Mouse (Mus musculus): Measurements from ENCODE around the gene Exog. TPM values are rescaled to one million over a fixed set of nuclear protein-coding genes. Genes with fewer than 3 reads are reported as not detected.

Gene Exog
- polyA plus RNA-seq, 1 experiment, result 4.6 TPM

DNA sequence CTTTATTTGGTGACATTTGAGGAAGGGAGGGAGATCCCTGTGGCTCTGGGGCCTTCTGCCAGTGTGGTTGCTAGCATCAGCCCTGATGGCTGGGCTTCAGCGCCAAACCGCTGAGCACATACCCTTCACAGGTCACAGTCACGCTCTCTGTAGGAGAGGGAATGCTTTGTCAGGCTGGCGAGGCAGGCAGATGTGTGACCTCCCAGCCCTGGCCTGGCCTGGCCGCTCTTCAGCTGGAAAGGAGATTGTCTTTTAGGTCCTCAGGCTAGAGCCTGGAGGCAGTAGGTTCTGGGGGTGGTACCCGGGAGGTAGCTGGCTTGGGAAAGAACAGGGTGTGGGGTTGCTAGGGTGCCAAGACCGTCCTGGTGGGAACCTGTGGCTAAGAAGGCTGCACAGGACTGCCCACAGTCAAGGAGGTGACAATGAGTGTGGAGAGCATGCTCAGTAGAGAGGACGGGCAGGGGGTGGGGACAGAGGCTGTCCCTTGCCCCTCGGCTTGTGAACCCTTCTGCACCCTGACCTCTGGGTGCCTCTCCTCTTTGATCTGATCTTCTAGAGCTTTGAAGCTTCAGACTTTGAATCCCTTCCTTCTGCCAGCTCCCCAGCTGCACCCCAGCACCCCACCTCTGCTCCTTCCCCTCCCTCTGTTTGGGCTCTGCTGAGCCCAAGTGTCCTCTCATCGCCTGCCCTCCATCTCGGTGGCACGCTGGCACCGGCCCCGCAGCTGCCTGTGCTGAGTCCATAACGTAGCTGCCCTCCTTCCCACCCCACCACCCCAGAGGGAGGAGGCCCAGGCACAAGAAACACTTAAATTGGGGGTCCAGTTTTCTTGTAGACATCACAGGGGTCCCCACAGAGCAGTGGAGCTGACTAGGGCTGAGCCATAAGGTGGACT, 30.2 kb downstream of the Exog start:
- Histone ChIP-seq H3K4me3 (ENCODE audit: insufficient read depth, low read length) (no peak overlapping the region), H3K27ac (ENCODE audit: insufficient read depth, low read depth, low read length) (no peak overlapping the region), H3K4me1 (ENCODE audit: control insufficient read depth, insufficient read depth, low read length) (no peaks in the 10 kb centered on the region)
- TF ChIP-seq POLR2A (IDR thresholded peaks at IDR 0.05; ENCODE audit: borderline replicate concordance, low read depth, low read length) (no peak), CTCF (IDR thresholded peaks at IDR 0.05; ENCODE audit: low read depth, low read length) (no peak)

GRCm38 (mm10) chr9:119477754-119478153, 33.0 kb downstream of the Exog start:
- no peak for TF ChIP-seq POLR2A (IDR thresholded peaks at IDR 0.05; ENCODE audit: borderline replicate concordance, low read depth, low read length)
- no peak for TF ChIP-seq CTCF (IDR thresholded peaks at IDR 0.05; ENCODE audit: low read depth, low read length)
- H3K4me3 ChIP-seq (ENCODE audit: insufficient read depth, low read length), result no peak overlapping the region
- H3K4me1 ChIP-seq (ENCODE audit: control insufficient read depth, insufficient read depth, low read length), result no peaks in the 10 kb centered on the region
- H3K27ac ChIP-seq (ENCODE audit: insufficient read depth, low read depth, low read length), result no peak overlapping the region

GRCm38 (mm10) chr9:119478345-119478744, 33.6 kb downstream of the Exog start:
- TF ChIP-seq CTCF (IDR thresholded peaks at IDR 0.05; ENCODE audit: low read depth, low read length) (no peak), POLR2A (IDR thresholded peaks at IDR 0.05; ENCODE audit: borderline replicate concordance, low read depth, low read length) (no peak)
- H3K4me3 ChIP-seq (ENCODE audit: insufficient read depth, low read length), result no peak overlapping the region
- no peak overlapping the region for H3K27ac ChIP-seq (ENCODE audit: insufficient read depth, low read depth, low read length)
- H3K4me1 ChIP-seq (ENCODE audit: control insufficient read depth, insufficient read depth, low read length), result no peaks in the 10 kb centered on the region

DNA sequence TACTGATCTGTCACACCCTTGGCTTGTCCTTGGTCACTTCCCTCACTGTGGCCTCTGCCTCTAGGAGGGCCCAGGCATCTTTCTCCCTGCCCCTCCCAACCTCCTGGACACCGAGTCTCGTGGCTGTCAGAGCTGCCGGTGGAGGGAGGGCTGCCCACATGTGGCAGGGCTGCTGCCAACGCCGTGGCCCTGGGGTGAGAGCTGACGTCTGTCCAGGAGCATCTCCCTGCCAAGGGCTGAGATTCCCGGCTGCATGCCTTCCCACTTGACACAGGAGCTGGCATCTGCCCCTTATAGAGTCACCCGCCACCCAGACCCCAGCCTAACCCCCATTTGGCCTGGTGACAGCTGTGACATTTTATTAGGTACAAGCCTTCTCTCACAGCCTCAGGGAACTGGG, 34.6 kb downstream of the Exog start:
- H3K4me3 ChIP-seq (ENCODE audit: insufficient read depth, low read length), result no peak overlapping the region
- H3K4me1 ChIP-seq (ENCODE audit: control insufficient read depth, insufficient read depth, low read length), result no peaks in the 10 kb centered on the region
- no peak overlapping the region for H3K27ac ChIP-seq (ENCODE audit: insufficient read depth, low read depth, low read length)
- TF ChIP-seq POLR2A (IDR thresholded peaks at IDR 0.05; ENCODE audit: borderline replicate concordance, low read depth, low read length) (no peak), CTCF (IDR thresholded peaks at IDR 0.05; ENCODE audit: low read depth, low read length) (no peak)

- TF ChIP-seq CTCF (IDR thresholded peaks at IDR 0.05; ENCODE audit: low read depth, low read length) (no peak), POLR2A (IDR thresholded peaks at IDR 0.05; ENCODE audit: borderline replicate concordance, low read depth, low read length) (no peak)
- Histone ChIP-seq H3K27ac (ENCODE audit: insufficient read depth, low read depth, low read length) (no peak overlapping the region), H3K4me1 (ENCODE audit: control insufficient read depth, insufficient read depth, low read length) (no peaks in the 10 kb centered on the region), H3K4me3 (ENCODE audit: insufficient read depth, low read length) (no peak overlapping the region)
These were observed 36.9 kb downstream of the Exog start for GRCm38 (mm10) chr9:119481612-119482011.

DNA sequence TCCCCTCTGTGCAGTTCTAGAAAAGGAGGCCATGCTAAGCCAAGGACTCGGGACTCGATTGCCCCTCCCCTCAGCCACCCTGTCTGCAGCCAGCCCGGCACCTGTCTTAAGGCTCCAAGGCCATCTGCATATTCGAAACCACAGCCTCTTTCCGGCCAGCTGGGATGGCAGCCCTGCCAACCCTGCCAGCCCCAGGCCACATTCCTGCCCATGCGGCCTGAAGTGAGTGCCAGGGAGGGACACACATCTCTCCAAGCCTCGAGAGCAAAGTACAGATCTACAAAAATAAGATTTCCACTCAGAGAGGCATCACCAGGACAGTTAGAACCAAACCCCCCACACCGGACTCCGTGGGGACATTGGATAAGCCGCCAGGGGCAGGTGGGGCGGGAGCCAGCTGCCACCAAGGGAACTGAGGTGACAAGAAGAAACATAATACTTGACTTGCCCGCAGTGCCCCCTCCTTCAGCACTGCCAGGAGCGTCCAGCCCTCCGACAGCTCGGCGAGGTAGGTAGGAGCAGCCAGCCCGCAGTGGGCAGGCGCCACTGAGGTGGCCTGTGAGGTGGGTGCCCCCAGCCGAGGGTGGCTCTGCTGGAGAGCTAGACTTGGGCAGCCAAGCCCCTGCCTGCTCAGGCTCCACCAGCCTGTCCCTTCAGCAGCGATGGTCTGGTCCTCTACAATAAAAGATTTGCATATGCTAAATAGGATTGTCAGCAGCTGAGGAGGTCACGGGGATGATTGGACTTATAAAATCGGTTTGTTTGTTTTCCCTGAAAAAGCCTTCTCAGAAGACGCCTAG, 39.0 kb downstream of the Exog start:
- no peak overlapping the region for H3K27ac ChIP-seq (ENCODE audit: insufficient read depth, low read depth, low read length)

GRCm38 (mm10) chr9:119484420-119484819, 39.7 kb downstream of the Exog start:
- H3K4me1 ChIP-seq (ENCODE audit: control insufficient read depth, insufficient read depth, low read length), result no peaks in the 10 kb centered on the region
- H3K4me3 ChIP-seq (ENCODE audit: insufficient read depth, low read length), result no peak overlapping the region
- TF ChIP-seq POLR2A (IDR thresholded peaks at IDR 0.05; ENCODE audit: borderline replicate concordance, low read depth, low read length) (no peak), CTCF (IDR thresholded peaks at IDR 0.05; ENCODE audit: low read depth, low read length) (no peak)
- no peak overlapping the region for H3K27ac ChIP-seq (ENCODE audit: insufficient read depth, low read depth, low read length)

More for the DNA sequence above, 39.0 kb downstream of the Exog start:
- Histone ChIP-seq H3K4me1 (ENCODE audit: control insufficient read depth, insufficient read depth, low read length) (no peaks in the 10 kb centered on the region), H3K4me3 (ENCODE audit: insufficient read depth, low read length) (no peak overlapping the region)
- no peak for TF ChIP-seq POLR2A (IDR thresholded peaks at IDR 0.05; ENCODE audit: borderline replicate concordance, low read depth, low read length)
- no peak for TF ChIP-seq CTCF (IDR thresholded peaks at IDR 0.05; ENCODE audit: low read depth, low read length)

DNA sequence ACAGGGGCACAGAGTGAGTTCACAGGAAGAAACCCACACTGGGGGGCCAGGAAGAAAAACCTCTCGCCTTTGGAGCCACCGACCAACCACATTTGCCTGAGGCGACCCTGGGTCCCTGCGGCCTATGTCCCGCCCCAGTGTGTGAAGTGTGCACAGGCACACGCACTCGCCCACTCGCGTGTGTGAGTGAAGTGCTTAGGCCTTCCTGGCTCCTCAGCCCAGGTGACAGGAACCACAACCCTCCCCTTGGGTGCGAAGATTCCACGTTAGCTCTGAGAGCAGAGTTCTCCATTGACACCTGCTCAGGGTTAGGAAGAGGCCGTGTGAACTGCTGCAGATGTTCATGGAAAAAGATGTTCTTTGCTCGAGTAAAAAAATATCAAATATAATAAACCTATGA, 40.1 kb downstream of the Exog start:
- H3K4me3 ChIP-seq (ENCODE audit: insufficient read depth, low read length), result no peak overlapping the region
- H3K27ac ChIP-seq (ENCODE audit: insufficient read depth, low read depth, low read length), result no peak overlapping the region
- TF ChIP-seq CTCF (IDR thresholded peaks at IDR 0.05; ENCODE audit: low read depth, low read length), result no peak
- TF ChIP-seq POLR2A (IDR thresholded peaks at IDR 0.05; ENCODE audit: borderline replicate concordance, low read depth, low read length), result no peak
- no peaks in the 10 kb centered on the region for H3K4me1 ChIP-seq (ENCODE audit: control insufficient read depth, insufficient read depth, low read length)

DNA sequence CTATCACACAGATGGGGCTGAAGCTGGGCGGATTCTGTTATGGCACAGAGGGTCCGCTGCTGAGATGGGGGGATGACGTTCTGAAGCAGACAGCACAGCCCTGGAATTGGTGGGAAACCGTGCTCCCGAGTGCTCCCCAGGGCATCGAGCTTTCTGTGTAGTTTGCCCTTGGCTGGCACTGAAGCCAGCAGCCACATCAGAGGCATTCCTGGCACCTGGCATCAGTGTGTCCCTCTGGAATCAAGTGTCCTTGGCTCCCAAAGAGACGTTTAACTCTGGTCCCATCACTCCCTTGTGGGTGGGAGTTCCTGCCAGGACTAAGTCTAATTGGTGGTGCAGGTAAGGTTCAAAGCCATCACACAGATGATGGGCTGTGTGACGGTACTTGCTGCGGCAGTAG, 51.6 kb downstream of the Exog start:
- TF ChIP-seq POLR2A (IDR thresholded peaks at IDR 0.05; ENCODE audit: borderline replicate concordance, low read depth, low read length), result no peak
- Histone ChIP-seq H3K4me3 (ENCODE audit: insufficient read depth, low read length) (no peak overlapping the region), H3K27ac (ENCODE audit: insufficient read depth, low read depth, low read length) (no peak overlapping the region), H3K4me1 (ENCODE audit: control insufficient read depth, insufficient read depth, low read length) (no peaks in the 10 kb centered on the region)

DNA sequence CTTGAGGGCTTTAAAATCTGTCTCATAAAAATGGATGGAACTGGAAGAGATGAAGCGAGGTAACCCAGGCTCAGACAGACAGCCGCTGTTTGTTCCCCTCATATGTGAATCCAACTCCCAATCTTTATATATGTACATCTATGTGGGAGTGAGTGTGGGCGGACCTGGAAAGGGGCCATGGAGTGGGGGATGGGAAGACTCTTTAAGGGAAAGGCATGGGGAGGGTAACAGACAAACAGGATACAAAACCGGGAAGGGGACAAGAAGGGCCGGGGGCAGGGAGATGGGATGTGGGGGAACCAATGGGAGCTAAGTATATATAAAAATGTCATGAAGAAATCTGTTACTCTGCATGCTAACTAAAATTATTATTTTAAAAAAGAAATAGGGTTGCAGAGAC, 52.2 kb downstream of the Exog start:
- Histone ChIP-seq H3K4me1 (ENCODE audit: control insufficient read depth, insufficient read depth, low read length) (no peaks in the 10 kb centered on the region), H3K4me3 (ENCODE audit: insufficient read depth, low read length) (no peak overlapping the region), H3K27ac (ENCODE audit: insufficient read depth, low read depth, low read length) (no peak overlapping the region)
- no peak for TF ChIP-seq CTCF (IDR thresholded peaks at IDR 0.05; ENCODE audit: low read depth, low read length)
- no peak for TF ChIP-seq POLR2A (IDR thresholded peaks at IDR 0.05; ENCODE audit: borderline replicate concordance, low read depth, low read length)
